Mouse (Mus musculus): ENCODE measurements around the gene Itpk1. TPM values are rescaled to one million over a fixed set of nuclear protein-coding genes. Genes with fewer than 3 reads are reported as not detected.

The Itpk1 gene
- polyA plus RNA-seq (2014; fragmentation: Illumina TruSeq; extraction: RNeasy Lipid Tissue Mini Kit (QIAGEN cat#74804); ENCODE audit: low read depth, low replicate concordance): 9.9 TPM

GRCm38 (mm10) chr12:102704457-102705198, at the start of gene Itpk1:
Gene Itpk1 (minus strand): TSS chr12:102704930.

GRCm38 (mm10) chr12:102743589-102744574, 39.2 kb upstream of the Itpk1 start, which contains the start of the genes Moap1 and Tmem251:
Gene Moap1 (minus strand): TSS chr12:102743661.
Gene Tmem251 (plus strand): TSS chr12:102743762.

GRCm38 (mm10) chr12:102554721-102555516, 149.8 kb downstream of the Itpk1 start, which contains the start of gene Chga:
Gene Chga (plus strand): TSS chr12:102554969.

Other genes with a start within 250 kb of the Itpk1 start
- 27.9 TPM for gene Golga5, start 235.8 kb downstream of the Itpk1 start, polyA plus RNA-seq (2014; fragmentation: Illumina TruSeq; extraction: RNeasy Lipid Tissue Mini Kit (QIAGEN cat#74804); ENCODE audit: low read depth, low replicate concordance)
- 0.24 TPM for gene Chga, start 150.0 kb downstream of the Itpk1 start, polyA plus RNA-seq (2014; fragmentation: Illumina TruSeq; extraction: RNeasy Lipid Tissue Mini Kit (QIAGEN cat#74804); ENCODE audit: low read depth, low replicate concordance)
- 6.7 TPM for gene Moap1, start 38.7 kb upstream of the Itpk1 start, polyA plus RNA-seq (2014; fragmentation: Illumina TruSeq; extraction: RNeasy Lipid Tissue Mini Kit (QIAGEN cat#74804); ENCODE audit: low read depth, low replicate concordance)
- 4.1 TPM for gene Tmem251, start 38.8 kb upstream of the Itpk1 start, polyA plus RNA-seq (2014; fragmentation: Illumina TruSeq; extraction: RNeasy Lipid Tissue Mini Kit (QIAGEN cat#74804); ENCODE audit: low read depth, low replicate concordance)
- not detected for gene Gm28051, start 52.8 kb upstream of the Itpk1 start, polyA plus RNA-seq (2014; fragmentation: Illumina TruSeq; extraction: RNeasy Lipid Tissue Mini Kit (QIAGEN cat#74804); ENCODE audit: low read depth, low replicate concordance)
- gene Gon7, start 52.9 kb upstream of the Itpk1 start, polyA plus RNA-seq (2014; fragmentation: Illumina TruSeq; extraction: RNeasy Lipid Tissue Mini Kit (QIAGEN cat#74804); ENCODE audit: low read depth, low replicate concordance): 7.7 TPM
- gene Ubr7, start 53.0 kb upstream of the Itpk1 start, polyA plus RNA-seq (2014; fragmentation: Illumina TruSeq; extraction: RNeasy Lipid Tissue Mini Kit (QIAGEN cat#74804); ENCODE audit: low read depth, low replicate concordance): 25.7 TPM
- 5.3 TPM for gene Gm20604, start 53.7 kb upstream of the Itpk1 start, polyA plus RNA-seq (2014; fragmentation: Illumina TruSeq; extraction: RNeasy Lipid Tissue Mini Kit (QIAGEN cat#74804); ENCODE audit: low read depth, low replicate concordance)
- gene Btbd7, start 173.5 kb upstream of the Itpk1 start, polyA plus RNA-seq (2014; fragmentation: Illumina TruSeq; extraction: RNeasy Lipid Tissue Mini Kit (QIAGEN cat#74804); ENCODE audit: low read depth, low replicate concordance): 15.4 TPM
- not detected for gene Cox8c, start 194.4 kb upstream of the Itpk1 start, polyA plus RNA-seq (2014; fragmentation: Illumina TruSeq; extraction: RNeasy Lipid Tissue Mini Kit (QIAGEN cat#74804); ENCODE audit: low read depth, low replicate concordance)
- not detected for gene Unc79, start 243.9 kb upstream of the Itpk1 start, polyA plus RNA-seq (2014; fragmentation: Illumina TruSeq; extraction: RNeasy Lipid Tissue Mini Kit (QIAGEN cat#74804); ENCODE audit: low read depth, low replicate concordance)